Mouse (Mus musculus) heart, postnatal 0 days (tissue): Measurements from ENCODE around the gene Hydin. TPM values are rescaled to one million over a fixed set of nuclear protein-coding genes. Genes with fewer than 3 reads are reported as not detected.
"Not testable (repeated sequence)": the region's sequence is repeated elsewhere in the genome, so short reads cannot be mapped to it uniquely, and the experiment has no call there.

Experiments used
- ATAC-seq: fragments of 200-750 bp; cut with Nextera tagmentation; 2 replicates; pipeline ENCODE4 v1.8.0; 2017; ENCODE audit warnings: low read depth, moderate number of reproducible peaks, moderate library complexity; ENCODE audit not compliant: insufficient read depth
- DNase-seq: peaks from one replicate; pipeline ENCODE4 v3.0.0-alpha.2; 2016; ENCODE audit warnings: low spot score
- H3K27ac ChIP-seq: fragments of 300-500 bp; sonication (generic); 2 replicates; pipeline ENCODE4 v1.5.1; 2014; ENCODE audit warnings: low read depth, mild to moderate bottlenecking
- H3K27me3 ChIP-seq: fragments of 300-500 bp; sonication (generic); 2 replicates; pipeline ENCODE4 v1.6.1; 2014; ENCODE audit warnings: low read length, mixed read lengths; ENCODE audit not compliant: control insufficient read depth, insufficient read depth
- H3K36me3 ChIP-seq: fragments of 300-500 bp; sonication (generic); replicated peaks from 2 replicates; pipeline ENCODE4 v1.6.1; 2014; ENCODE audit warnings: low read length, mixed read lengths; ENCODE audit not compliant: control insufficient read depth, insufficient read depth
- H3K4me1 ChIP-seq: fragments of 300-500 bp; sonication (generic); 2 replicates; pipeline ENCODE4 v1.6.1; 2014; ENCODE audit warnings: antibody characterized with exemption; ENCODE audit not compliant: control insufficient read depth, insufficient read depth
- H3K4me2 ChIP-seq: fragments of 300-500 bp; sonication (generic); 2 replicates; pipeline ENCODE4 v1.6.1; 2014; ENCODE audit warnings: low read depth, mild to moderate bottlenecking, low read length, moderate library complexity
- H3K4me3 ChIP-seq: fragments of 300-500 bp; sonication (generic); 2 replicates; pipeline ENCODE4 v1.5.1; 2014; ENCODE audit warnings: low read depth, low read length
- H3K9ac ChIP-seq: fragments of 300-500 bp; sonication (generic); replicated peaks from 2 replicates; pipeline ENCODE4 v1.6.1; 2014; ENCODE audit warnings: low read depth, low read length, mixed read lengths
- H3K9me3 ChIP-seq: fragments of 300-500 bp; sonication (generic); replicated peaks from 2 replicates; pipeline ENCODE4 v1.6.1; 2016; ENCODE audit warnings: low read length; ENCODE audit not compliant: control insufficient read depth
- CTCF ChIP-seq: IDR thresholded peaks from 2 replicates; pipeline ENCODE4 v1.5.1; 2016; ENCODE audit warnings: antibody characterized with exemption, control low read depth, low read depth
- EP300 ChIP-seq: IDR thresholded peaks from 2 replicates; pipeline ENCODE4 v1.6.1; 2016; ENCODE audit warnings: antibody characterized with exemption, low read depth
- WGBS: fragments of 180-500 bp; shearing (Covaris S2); extraction: QIAGEN DNeasy Blood & Tissue Kit; methylation state at CpG from one replicate; pipeline ENCODE4 v1.1.7; 2014; 5-methylcytosine and 5-hydroxymethylcytosine counted together
- polyA plus RNA-seq: library from polyadenylated mRNA; unstranded; fragments of >200 nt; fragmentation: Nextera tagmentation; extraction: Ambion mirVana; gene quantifications from 2 replicates; pipeline ENCODE4 v1.2.1, GENCODE M21; 2015
- total RNA-seq: library from RNA; depleted of rRNA; stranded (reverse); fragments of >200 nt; gene quantifications from 2 replicates; pipeline ENCODE4 v1.2.3, GENCODE M21; 2014; ENCODE audit warnings: low replicate concordance

The Hydin gene
- total and polyA plus RNA-seq, 2 experiments from 2014 or later: 0.03 to 0.04 TPM

GRCm38 (mm10) chr8:110522985-110523384, 256.2 kb downstream of the Hydin start:
- Histone ChIP-seq H3K27me3 (no peaks in the 10 kb centered on the region), H3K9ac (no peak overlapping the region), H3K4me2 (no peak overlapping the region), H3K9me3 (no peaks in the 10 kb centered on the region), H3K36me3 (no peaks in the 10 kb centered on the region), H3K4me3 (no peak overlapping the region), H3K4me1 (no peaks in the 10 kb centered on the region), H3K27ac (no peak overlapping the region)
- DNase-seq: no peak
- ATAC-seq: no peak
- TF ChIP-seq CTCF (no peak), EP300 (no peak)
- 69% methylated on average over 15 of the region's 15 CpGs for WGBS

GRCm38 (mm10) chr8:110525229-110525628, 258.5 kb downstream of the Hydin start:
- Histone ChIP-seq H3K27me3 (no peaks in the 10 kb centered on the region), H3K4me3 (no peak overlapping the region), H3K4me1 (no peaks in the 10 kb centered on the region), H3K9me3 (no peaks in the 10 kb centered on the region), H3K4me2 (no peak overlapping the region), H3K27ac (no peak overlapping the region), H3K9ac (no peak overlapping the region), H3K36me3 (no peaks in the 10 kb centered on the region)
- ATAC-seq (no peak), DNase-seq (no peak)
- 52% methylated on average over 15 of the region's 15 CpGs for WGBS
- TF ChIP-seq EP300 (no peak), CTCF (no peak)

- H3K4me2 ChIP-seq: no peak overlapping the region
- ATAC-seq (no peak), DNase-seq (no peak)
- H3K36me3 ChIP-seq: no peaks in the 10 kb centered on the region
- TF ChIP-seq CTCF: no peak
- no peak for TF ChIP-seq EP300
- H3K9me3 ChIP-seq: no peaks in the 10 kb centered on the region
- WGBS: 43% methylated on average over 8 of the region's 8 CpGs
- H3K4me1 ChIP-seq: no peaks in the 10 kb centered on the region
- H3K9ac ChIP-seq: no peak overlapping the region
- no peak overlapping the region for H3K4me3 ChIP-seq
- H3K27ac ChIP-seq: no peak overlapping the region
- no peaks in the 10 kb centered on the region for H3K27me3 ChIP-seq
Measured at GRCm38 (mm10) chr8:110530008-110530762, 263.4 kb downstream of the Hydin start.

GRCm38 (mm10) chr8:110533781-110534180, 267.0 kb downstream of the Hydin start:
- Histone ChIP-seq H3K27ac (no peak overlapping the region), H3K27me3 (no peaks in the 10 kb centered on the region), H3K9ac (no peak overlapping the region), H3K9me3 (no peaks in the 10 kb centered on the region), H3K4me3 (no peak overlapping the region), H3K4me1 (no peaks in the 10 kb centered on the region), H3K4me2 (no peak overlapping the region), H3K36me3 (no peaks in the 10 kb centered on the region)
- ATAC-seq (no peak), DNase-seq (no peak)
- TF ChIP-seq EP300: no peak
- TF ChIP-seq CTCF: no peak
- WGBS: 70% methylated on average over 6 of the region's 6 CpGs

- Histone ChIP-seq H3K36me3 (no peaks in the 10 kb centered on the region), H3K27ac (no peak overlapping the region), H3K27me3 (no peaks in the 10 kb centered on the region), H3K4me3 (no peak overlapping the region), H3K9ac (no peak overlapping the region), H3K4me1 (no peaks in the 10 kb centered on the region), H3K9me3 (no peaks in the 10 kb centered on the region), H3K4me2 (no peak overlapping the region)
- no peak for ATAC-seq
- no peak for TF ChIP-seq EP300
- no peak for TF ChIP-seq CTCF
- WGBS: 71% methylated on average over 4 of the region's 4 CpGs
- DNase-seq: no peak
Measured at GRCm38 (mm10) chr8:110537849-110538248, 271.1 kb downstream of the Hydin start.

- Histone ChIP-seq H3K4me3 (no peak overlapping the region), H3K9ac (no peak overlapping the region), H3K27ac (no peak overlapping the region), H3K9me3 (no peaks in the 10 kb centered on the region), H3K4me2 (no peak overlapping the region), H3K36me3 (no peaks in the 10 kb centered on the region), H3K4me1 (no peaks in the 10 kb centered on the region), H3K27me3 (no peaks in the 10 kb centered on the region)
- TF ChIP-seq CTCF (peak; percentile 15; the same call in 1 of the 2 replicates), EP300 (no peak)
- ATAC-seq: no peak
- DNase-seq: no peak
- 73% methylated on average over 1 of the region's 1 CpGs for WGBS
Measured at GRCm38 (mm10) chr8:110550343-110550742, 283.6 kb downstream of the Hydin start.

DNA sequence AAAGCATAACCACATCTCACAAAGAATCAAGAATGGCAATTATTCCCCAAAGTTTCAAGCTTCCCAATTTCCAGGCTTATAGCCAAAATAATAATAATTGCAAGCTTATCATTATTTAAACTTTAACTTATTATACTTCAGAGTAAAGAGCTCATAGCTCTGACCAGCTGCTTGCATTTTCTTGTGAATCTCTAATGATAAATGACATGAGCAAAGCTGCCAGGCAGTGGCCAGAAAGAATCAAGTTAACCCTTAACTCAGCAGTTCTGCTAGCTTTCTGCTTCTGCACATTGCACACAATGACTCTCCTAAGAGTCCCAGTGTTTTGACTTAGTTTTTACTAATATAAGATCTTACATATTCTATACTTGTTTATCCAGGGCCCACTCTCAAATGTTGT, 285.3 kb downstream of the Hydin start:
- ATAC-seq, DNase-seq, H3K27me3 ChIP-seq, H3K4me3 ChIP-seq, H3K4me2 ChIP-seq, H3K36me3 ChIP-seq, H3K4me1 ChIP-seq, H3K9me3 ChIP-seq, H3K27ac ChIP-seq, H3K9ac ChIP-seq: not testable (repeated sequence)
